Mouse (Mus musculus) hindbrain, embryonic 10.5 days (tissue): Measurements from ENCODE around the gene Cd2bp2. TPM values are rescaled to one million over a fixed set of nuclear protein-coding genes. Genes with fewer than 3 reads are reported as not detected.

ENCODE experiments used
- DNase-seq: peaks from one replicate; pipeline ENCODE4 v3.0.0-alpha.2; 2017; ENCODE audit warnings: low spot score
- H3K27ac ChIP-seq: fragments of 300-500 bp; sonication (generic); 2 replicates; pipeline ENCODE4 v1.5.1; 2016; ENCODE audit warnings: mild to moderate bottlenecking, moderate library complexity
- H3K27me3 ChIP-seq: fragments of 300-500 bp; sonication (generic); 2 replicates; pipeline ENCODE4 v1.6.1; 2016; ENCODE audit warnings: mild to moderate bottlenecking; ENCODE audit not compliant: poor library complexity, insufficient read depth, severe bottlenecking
- H3K36me3 ChIP-seq: fragments of 300-500 bp; sonication (generic); 2 replicates; pipeline ENCODE4 v1.6.1; 2016; ENCODE audit warnings: mild to moderate bottlenecking, moderate library complexity
- H3K4me1 ChIP-seq: fragments of 300-500 bp; sonication (generic); replicated peaks from 2 replicates; pipeline ENCODE4 v1.6.1; 2016; ENCODE audit warnings: mild to moderate bottlenecking
- H3K4me3 ChIP-seq: fragments of 300-500 bp; sonication (generic); 2 replicates; pipeline ENCODE4 v1.5.1; 2016; ENCODE audit warnings: mild to moderate bottlenecking, moderate library complexity
- H3K9me3 ChIP-seq: fragments of 300-500 bp; sonication (generic); 2 replicates; pipeline ENCODE4 v1.6.1; 2016; ENCODE audit warnings: mild to moderate bottlenecking, moderate library complexity
- WGBS: fragments of 180-500 bp; shearing (Covaris S2); methylation state at CpG from one replicate; pipeline ENCODE4 v1.1.7; 2016; 5-methylcytosine and 5-hydroxymethylcytosine counted together
- polyA plus RNA-seq: library from polyadenylated mRNA; unstranded; fragments of >200 nt; fragmentation: Nextera tagmentation; extraction: Ambion mirVana; gene quantifications from 2 replicates; pipeline ENCODE4 v1.2.1, GENCODE M21; 2016

Cd2bp2 gene
- polyA plus RNA-seq, result 94.4 and 96.0 TPM in 2 replicates

DNA sequence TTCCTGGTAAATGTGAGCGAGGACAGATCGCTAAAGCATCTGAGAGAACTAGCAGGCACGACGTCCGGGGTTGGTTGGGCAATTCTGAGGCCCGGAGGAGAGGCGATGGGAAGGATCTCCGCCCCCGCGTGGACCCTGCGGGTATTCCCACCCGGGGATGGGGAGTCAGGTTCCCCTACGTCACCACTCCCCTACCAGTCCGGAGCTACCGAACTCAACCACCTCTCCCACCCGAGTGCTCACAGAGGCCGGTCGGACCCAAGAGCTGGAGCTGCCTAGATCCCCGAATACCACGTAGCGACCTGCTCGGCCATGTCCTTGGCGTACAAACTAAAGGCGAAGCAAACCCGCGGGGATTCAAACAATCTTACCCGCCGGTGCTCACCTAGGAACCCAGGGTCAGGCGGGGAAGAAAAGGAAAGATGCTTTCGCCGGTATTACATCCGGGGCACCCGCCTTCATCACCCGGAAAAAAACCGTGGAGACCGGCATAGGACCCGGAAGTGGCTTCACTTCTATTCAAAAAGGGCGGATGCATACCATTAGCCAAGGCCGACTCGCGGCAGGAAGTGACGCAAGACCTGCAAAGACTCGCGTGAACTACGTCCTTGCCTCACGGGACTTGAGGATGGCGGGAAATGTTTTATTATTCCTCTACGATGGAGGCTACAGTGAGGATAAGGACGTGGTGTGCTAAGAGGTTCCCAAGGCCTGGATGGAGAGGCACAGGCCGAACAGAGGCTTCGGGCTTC, at the start of gene Cd2bp2:
Cd2bp2 (minus strand) TSS at position 507 of the 752 bp plus-strand sequence.
- peaks cover 82% of the 10 kb centered on the region for H3K36me3 ChIP-seq
- under 1% methylated on average over 51 of the region's 51 CpGs for WGBS

DNA sequence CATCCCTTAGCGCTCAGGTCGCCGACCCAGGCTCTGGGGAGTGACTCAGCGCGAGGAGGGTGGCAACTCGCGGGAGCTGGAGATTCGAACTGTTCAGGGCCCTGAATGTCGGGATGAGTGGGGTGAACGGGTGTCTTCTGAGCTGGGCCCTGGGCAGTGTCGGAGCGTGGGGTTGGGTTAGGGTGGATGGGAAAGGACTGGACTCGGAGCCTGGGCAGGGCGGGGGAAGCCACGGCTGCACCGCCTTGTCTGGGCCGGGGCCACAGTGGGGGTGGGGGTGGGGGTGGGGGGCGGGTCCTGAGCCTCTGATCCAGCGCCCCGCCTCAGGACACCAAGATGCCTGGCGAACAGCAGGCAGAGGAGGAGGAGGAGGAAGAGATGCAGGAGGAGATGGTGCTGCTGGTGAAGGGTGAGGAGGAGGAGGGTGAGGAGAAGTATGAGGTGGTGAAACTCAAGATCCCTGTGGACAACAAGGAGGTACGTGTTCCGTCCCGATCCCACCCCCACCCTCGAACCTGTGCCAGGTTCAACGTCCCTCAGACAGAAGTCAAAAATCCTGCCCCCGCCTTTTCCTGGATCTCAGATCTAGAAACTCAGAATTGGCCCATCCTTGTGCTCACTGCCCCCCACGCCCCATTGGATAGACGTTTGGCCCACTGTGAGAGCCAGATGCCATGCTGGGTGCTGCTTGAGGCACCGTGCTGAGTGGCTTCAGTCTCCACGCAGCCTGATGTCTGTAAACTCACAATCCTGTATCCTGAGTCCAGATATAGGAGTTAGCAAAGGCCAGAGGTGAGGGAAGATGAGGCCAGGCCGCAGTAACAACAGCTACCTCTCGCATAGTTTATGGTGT, 49.0 kb upstream of the Cd2bp2 start:
- H3K9me3 ChIP-seq, result 0 out of 2 replicates have a peak, but pooled peaks cover 3% of the 10 kb centered on the region
- peaks cover 35% of the 10 kb centered on the region for H3K4me1 ChIP-seq
- H3K36me3 ChIP-seq, result peaks cover 49% of the 10 kb centered on the region
- WGBS, result 11% methylated on average over 33 of the region's 33 CpGs
- no peak for DNase-seq
- no peaks in the 10 kb centered on the region for H3K27me3 ChIP-seq
- peak overlapping the region; percentile 86 for H3K4me3 ChIP-seq
- H3K27ac ChIP-seq, result peak overlapping the region; percentile 97

More for the DNA sequence above, at the start of gene Cd2bp2:
- peak; percentile 97 for DNase-seq
- H3K9me3 ChIP-seq, result no peaks in the 10 kb centered on the region
- H3K27me3 ChIP-seq, result no peaks in the 10 kb centered on the region
- peak within 1 kb of the TSS; percentile 77 for H3K4me3 ChIP-seq
- peaks cover 26% of the 10 kb centered on the region for H3K4me1 ChIP-seq
- H3K27ac ChIP-seq, result peak within 1 kb of the TSS; percentile 93

DNA sequence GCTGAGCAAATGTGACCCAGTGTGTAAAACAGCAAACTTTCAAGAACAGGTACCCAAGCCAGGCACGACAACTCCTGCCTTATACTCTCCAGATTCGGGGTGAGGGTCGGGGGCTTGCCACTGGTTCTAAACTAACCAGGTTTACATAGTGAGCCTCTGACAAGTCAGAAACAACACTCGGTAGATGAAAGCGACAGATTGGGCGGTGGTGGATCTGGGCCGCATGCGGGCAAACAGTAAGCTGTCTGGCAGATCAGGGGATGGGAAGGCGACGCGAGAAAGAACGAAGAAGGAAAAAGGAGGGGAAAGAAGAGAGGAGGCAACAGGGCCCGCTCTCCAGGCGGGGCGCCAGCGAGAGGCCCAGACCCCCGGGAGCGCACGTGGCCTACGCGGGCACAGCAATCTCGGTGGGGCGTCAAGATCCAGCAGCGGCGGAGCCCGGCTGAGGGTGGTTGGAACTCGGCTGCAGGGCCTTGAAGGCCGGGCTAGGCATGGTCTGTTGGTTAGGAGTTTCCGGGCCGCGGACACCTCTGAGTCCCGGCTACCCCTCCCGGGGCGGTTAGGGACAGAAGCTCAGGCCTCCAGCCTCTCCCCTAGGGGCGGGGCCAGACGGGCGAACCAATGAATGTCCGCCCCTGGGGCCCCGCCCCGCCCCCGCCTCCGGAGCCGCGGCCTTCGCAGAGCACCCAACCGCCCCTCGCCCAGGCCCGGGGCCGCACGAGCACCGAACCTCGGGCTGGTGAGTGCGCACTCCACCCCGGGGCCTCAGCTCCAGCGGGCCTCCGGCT, 48.2 kb upstream of the Cd2bp2 start, which contains the start of gene Zfp771:
Zfp771 (plus strand) TSS at position 405 of the 788 bp plus-strand sequence.
- Histone ChIP-seq H3K36me3 (peaks cover 49% of the 10 kb centered on the region), H3K27me3 (no peaks in the 10 kb centered on the region), H3K9me3 (0 out of 2 replicates have a peak, but pooled peaks cover 3% of the 10 kb centered on the region), H3K27ac (peak within 1 kb of the TSS; percentile 97), H3K4me3 (peak within 1 kb of the TSS; percentile 86), H3K4me1 (peaks cover 35% of the 10 kb centered on the region)
- under 1% methylated on average over 56 of the region's 56 CpGs for WGBS
- peak; percentile 94 for DNase-seq

DNA sequence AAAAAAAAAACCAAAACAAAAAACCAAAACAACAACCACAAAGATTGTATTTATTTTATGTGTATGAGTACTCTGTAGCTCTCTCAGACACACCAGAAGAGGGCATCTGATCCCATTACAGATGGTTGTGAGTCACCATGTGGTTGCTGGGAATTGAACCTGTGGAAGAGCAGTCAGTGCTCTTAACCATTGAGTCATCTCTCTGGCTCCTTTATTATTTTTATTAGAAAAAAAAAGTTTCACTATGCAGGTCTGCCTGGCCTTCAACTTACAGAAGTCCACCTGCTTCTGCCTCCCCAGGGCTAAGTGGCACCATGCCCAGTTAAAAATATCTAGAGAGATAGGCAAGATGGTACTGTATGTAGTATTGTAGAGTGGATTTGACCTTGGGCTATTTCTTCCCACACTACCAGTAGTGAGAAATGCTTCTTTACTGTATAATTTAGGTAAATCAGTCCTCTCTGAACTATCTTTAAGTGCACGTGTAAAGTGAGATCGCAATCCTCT, 47.6 kb upstream of the Cd2bp2 start:
- H3K9me3 ChIP-seq, result 0 out of 2 replicates have a peak, but pooled peaks cover 3% of the 10 kb centered on the region
- 39% methylated on average over 2 of the region's 2 CpGs for WGBS
- peak overlapping the region; percentile 97 for H3K27ac ChIP-seq
- peak overlapping the region; percentile 86 for H3K4me3 ChIP-seq
- peaks cover 51% of the 10 kb centered on the region for H3K36me3 ChIP-seq
- H3K4me1 ChIP-seq, result peaks cover 35% of the 10 kb centered on the region
- H3K27me3 ChIP-seq, result no peaks in the 10 kb centered on the region
- DNase-seq, result no peak

DNA sequence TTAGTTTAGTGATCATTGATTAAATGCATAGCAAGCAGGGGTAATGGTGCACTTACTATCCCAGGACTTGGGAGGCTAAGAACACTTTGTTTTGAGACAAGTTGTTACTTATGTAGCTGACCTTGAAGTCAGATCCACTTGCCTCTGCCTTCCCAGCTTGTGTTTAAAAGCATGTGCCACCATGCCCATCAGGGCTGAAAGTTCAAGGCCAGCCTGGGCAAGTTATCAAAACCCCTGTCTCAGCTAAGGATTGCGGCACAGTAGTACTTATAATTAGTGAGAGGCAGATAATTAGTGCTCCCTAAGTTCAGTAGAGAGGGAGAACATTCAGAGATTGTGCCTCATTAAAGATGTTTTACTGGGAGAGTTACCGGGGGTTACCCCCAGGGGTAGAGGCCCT, 38.9 kb upstream of the Cd2bp2 start:
- Histone ChIP-seq H3K27ac (no peak overlapping the region; the same call in 1 of the 2 replicates), H3K27me3 (no peaks in the 10 kb centered on the region), H3K4me1 (peaks cover 48% of the 10 kb centered on the region), H3K36me3 (peaks cover 75% of the 10 kb centered on the region), H3K4me3 (peak overlapping the region; percentile 93), H3K9me3 (peaks cover 12% of the 10 kb centered on the region; the same call in 1 of the 2 replicates)
- no peak for DNase-seq
- WGBS, result 96% methylated on average over 2 of the region's 2 CpGs

DNA sequence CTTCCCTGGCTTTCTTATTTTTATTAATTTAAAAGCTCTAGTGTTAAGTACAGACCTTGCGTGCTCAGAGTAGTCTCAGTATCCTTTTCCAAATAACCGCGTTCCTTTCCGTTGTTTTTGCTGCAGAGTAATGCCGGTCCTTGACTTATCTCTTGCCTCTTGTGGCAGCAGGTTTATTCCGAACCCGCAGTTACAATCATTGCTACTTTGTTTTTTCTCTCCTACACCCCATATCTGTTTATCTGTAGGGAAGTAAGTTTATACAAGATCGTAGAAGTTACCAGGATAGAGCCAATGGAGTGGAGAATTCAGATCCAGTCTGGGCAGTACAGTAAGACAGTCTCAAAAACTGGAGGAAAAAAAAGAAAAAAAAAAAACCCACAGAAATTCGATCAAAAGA, 37.9 kb upstream of the Cd2bp2 start:
- DNase-seq, result no peak
- Histone ChIP-seq H3K4me3 (peak overlapping the region; percentile 93), H3K27ac (peak overlapping the region; percentile 99), H3K9me3 (peaks cover 12% of the 10 kb centered on the region; the same call in 1 of the 2 replicates), H3K27me3 (no peaks in the 10 kb centered on the region), H3K36me3 (peaks cover 75% of the 10 kb centered on the region), H3K4me1 (peaks cover 53% of the 10 kb centered on the region)
- 7% methylated on average over 9 of the region's 9 CpGs for WGBS

DNA sequence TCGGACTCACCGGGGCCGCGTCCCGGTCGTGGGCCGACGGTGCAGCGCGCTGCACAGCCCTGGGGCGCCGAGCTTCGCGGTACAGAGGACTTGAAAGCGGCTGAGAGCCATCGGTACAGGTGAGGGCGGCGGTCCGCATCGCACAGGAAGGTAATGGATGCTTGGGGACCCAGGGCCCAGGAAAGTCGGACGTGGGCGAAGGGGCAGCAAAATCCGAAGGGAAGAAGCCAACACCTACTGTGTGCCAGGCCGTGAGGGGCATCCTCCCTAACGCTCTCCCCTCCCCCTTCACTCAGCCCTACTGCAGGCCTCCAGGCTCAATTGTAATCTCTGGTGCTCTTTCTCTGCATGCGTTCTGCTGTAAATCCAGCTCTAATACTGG, 37.5 kb upstream of the Cd2bp2 start:
- DNase-seq, result no peak
- peak overlapping the region; percentile 93 for H3K4me3 ChIP-seq
- H3K27ac ChIP-seq, result peak overlapping the region; percentile 99
- peaks cover 12% of the 10 kb centered on the region; the same call in 1 of the 2 replicates for H3K9me3 ChIP-seq
- H3K27me3 ChIP-seq, result no peaks in the 10 kb centered on the region
- H3K4me1 ChIP-seq, result peaks cover 53% of the 10 kb centered on the region
- peaks cover 73% of the 10 kb centered on the region for H3K36me3 ChIP-seq
- WGBS, result under 1% methylated on average over 27 of the region's 27 CpGs

DNA sequence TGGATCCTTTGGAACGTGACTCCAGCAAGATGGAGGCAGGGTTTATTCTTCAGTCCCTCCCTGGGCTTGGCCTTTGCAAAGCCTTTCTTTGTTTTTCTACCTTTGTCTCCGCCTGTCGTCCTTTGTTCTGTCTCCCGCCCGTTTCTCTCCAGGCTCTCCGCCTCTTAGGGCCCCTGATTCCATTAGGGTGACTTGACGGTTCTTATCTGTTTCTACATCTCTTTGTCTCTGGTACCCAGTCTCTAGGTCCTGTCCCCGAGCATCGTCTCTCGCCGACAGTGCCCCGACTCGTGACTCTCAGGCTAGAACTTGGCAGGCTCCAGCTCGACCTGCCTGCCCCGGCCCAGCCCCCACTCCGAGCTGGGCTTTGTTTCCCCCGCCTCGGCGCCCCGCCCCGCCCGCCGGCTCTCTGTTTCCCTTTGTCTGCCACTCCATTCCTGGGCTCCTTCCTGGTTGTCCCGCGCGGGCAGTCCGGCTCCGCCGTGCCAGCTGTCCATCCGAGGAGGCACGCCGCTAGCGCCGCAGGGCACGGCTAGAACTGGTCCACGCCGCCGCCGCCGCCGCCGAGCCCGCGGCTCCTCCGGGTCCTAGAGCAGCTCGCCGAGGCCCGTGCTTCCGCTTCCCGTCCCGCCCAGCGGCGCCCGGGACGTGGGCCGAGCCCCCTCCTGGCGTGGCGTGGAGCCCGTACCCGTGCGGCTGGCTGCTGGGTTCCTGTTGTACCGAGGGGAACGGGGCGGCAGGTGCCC, 36.9 kb upstream of the Cd2bp2 start, which contains the start of the genes Zfp553 and Sept1:
Zfp553 (plus strand) TSS at position 440 of the 746 bp plus-strand sequence.
Sept1 (minus strand) TSS at position 509 of the 746 bp plus-strand sequence.
- peak within 1 kb of the TSS; percentile 93 for H3K4me3 ChIP-seq
- H3K4me1 ChIP-seq, result peaks cover 53% of the 10 kb centered on the region
- H3K27me3 ChIP-seq, result no peaks in the 10 kb centered on the region
- H3K27ac ChIP-seq, result peak within 1 kb of the TSS; percentile 99
- peak; percentile 94 for DNase-seq
- WGBS, result under 1% methylated on average over 64 of the region's 64 CpGs
- peaks cover 68% of the 10 kb centered on the region for H3K36me3 ChIP-seq
- peaks cover 12% of the 10 kb centered on the region; the same call in 1 of the 2 replicates for H3K9me3 ChIP-seq

DNA sequence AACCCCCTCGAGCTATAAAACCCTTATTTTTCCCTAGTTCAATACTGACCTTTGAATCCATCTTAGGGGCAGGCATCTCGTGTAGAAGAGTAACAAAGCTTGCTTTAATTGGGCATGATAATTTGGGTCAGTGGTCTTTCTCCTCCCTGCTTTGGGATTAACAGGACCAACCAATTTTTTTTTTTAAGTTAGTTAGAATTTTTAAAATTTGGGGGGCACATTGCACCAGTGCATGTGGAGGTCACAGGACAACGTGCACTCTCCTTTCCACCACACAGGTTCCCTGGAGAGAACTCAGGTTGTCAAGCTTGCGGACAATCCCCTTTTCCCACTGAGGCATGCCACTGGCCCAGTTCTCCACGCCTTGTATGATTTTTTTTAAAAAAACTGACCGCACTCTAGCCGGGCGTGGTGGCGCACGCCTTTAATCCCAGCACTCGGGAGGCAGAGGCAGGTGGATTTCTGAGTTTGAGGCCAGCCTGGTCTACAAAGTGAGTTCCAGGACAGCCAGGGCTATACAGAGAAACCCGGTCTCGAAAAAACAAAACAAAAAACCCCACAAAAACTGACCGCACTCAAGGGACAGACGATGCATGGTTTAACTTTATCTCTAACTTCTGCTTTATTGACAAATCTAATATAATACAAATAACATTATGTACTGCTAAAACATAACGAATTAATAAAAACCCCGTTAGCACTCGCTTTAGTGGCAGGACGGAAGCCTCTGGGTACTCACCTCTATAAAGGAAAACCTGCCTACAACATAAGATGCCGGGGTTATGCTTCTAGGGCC, 36.2 kb upstream of the Cd2bp2 start:
- H3K36me3 ChIP-seq, result peaks cover 68% of the 10 kb centered on the region
- peak overlapping the region; percentile 99 for H3K27ac ChIP-seq
- 11% methylated on average over 20 of the region's 20 CpGs for WGBS
- H3K27me3 ChIP-seq, result no peaks in the 10 kb centered on the region
- peak; percentile 27 for DNase-seq
- H3K9me3 ChIP-seq, result peaks cover 12% of the 10 kb centered on the region; the same call in 1 of the 2 replicates
- H3K4me3 ChIP-seq, result peak overlapping the region; percentile 93
- peaks cover 53% of the 10 kb centered on the region for H3K4me1 ChIP-seq

DNA sequence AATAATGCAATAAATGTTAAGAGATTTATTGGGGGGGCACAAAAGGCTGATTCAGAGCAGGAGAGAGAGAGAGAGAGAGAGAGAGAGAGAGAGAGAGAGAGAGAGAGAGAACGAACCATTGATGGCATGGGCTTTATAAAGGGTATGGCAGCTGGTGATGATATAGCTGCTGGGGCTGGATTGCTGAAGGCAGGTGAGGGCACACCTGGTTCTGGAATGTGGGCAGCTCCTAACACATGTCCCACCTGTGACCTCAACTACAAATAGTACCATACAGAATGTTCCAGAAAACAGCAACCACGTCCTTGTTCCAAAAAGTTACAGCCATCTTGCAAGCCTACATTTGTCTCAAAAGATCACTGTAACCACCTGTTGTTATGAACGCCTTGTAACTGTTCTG, 35.5 kb upstream of the Cd2bp2 start:
- Histone ChIP-seq H3K4me3 (peak overlapping the region; percentile 93), H3K27ac (peak overlapping the region; percentile 99), H3K36me3 (peaks cover 63% of the 10 kb centered on the region), H3K4me1 (peaks cover 46% of the 10 kb centered on the region), H3K27me3 (no peaks in the 10 kb centered on the region), H3K9me3 (peaks cover 9% of the 10 kb centered on the region; the same call in 1 of the 2 replicates)
- WGBS, result 83% methylated on average over 3 of the region's 3 CpGs
- DNase-seq, result no peak
